Mouse (Mus musculus) urinary bladder, adult 2 months (tissue): ENCODE measurements around the gene Dnaja4. TPM values are rescaled to one million over a fixed set of nuclear protein-coding genes. Genes with fewer than 3 reads are reported as not detected.

ENCODE experiments used
- DNase-seq: peaks from one replicate; pipeline ENCODE4 v3.0.0; 2022; ENCODE audit warnings: low spot score
- polyA plus RNA-seq: library from polyadenylated mRNA; depleted of rRNA; stranded (reverse); fragments of >200 nt; gene quantifications from 2 replicates; pipeline ENCODE4 v1.2.3, GENCODE M21; 2012

Dnaja4 gene
- polyA plus RNA-seq, 1 experiment = 19.1 TPM

GRCm38 (mm10) chr9:54699345-54700173, 886 bp downstream of the Dnaja4 start:
- DNase-seq = peak; percentile 81

DNA sequence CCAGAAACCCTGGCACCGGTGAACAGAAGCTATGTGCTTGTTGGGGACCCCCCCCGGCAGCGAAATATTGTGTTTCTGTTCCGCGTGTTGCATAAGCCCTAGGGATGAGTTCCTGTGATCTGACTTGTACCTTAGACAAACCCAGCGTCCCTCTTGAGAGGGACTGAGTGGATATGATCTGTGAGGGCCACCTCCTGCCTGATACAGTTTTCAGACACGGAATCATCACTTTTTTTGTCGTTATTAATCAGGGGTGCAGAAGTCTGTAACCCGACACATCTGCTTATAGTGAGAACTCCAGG, 1.5 kb downstream of the Dnaja4 start:
- no peak for DNase-seq

- DNase-seq = no peak
Observed at GRCm38 (mm10) chr9:54700746-54701145, 2.1 kb downstream of the Dnaja4 start.

DNA sequence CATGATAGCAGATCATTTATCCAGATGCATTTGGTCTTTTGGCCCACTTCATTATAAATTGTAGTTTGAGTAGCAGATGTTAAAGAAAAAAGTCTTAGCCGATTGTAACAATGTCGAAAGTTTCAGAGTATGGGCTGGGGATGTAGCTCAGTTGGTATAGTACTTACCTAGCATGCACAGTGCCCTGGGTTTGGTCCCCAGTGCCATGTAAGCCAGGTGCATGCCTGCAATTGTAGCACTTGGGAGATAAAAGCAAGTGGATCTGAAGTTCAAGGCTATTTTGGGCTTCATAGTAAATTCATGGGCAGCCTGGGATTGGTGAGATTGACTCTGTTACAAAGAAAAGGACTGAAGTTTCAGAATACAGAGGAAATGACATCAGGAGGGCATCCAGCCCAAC, 3.9 kb downstream of the Dnaja4 start:
- no peak for DNase-seq

DNA sequence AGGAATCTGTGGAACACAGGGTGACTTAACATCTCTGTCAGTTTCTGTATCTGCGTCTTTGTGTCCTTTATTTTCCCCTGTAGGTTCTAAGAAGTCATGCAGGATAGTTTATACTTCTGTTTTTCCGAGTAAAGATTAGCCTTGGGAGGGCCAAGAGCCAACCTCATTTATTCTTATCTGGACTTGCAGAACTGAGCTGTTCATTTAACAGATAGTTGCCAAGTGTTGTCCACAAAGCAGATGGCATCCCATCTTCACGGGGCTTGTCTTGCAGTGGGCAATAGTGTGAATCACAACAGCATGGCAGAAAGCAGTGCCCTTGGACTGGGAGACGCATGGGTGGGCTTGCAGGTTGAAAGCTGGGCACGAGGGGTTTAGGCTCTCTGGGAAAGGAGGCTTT, 5.7 kb downstream of the Dnaja4 start:
- DNase-seq = no peak

GRCm38 (mm10) chr9:54705561-54705960, 6.9 kb downstream of the Dnaja4 start:
- no peak for DNase-seq

DNA sequence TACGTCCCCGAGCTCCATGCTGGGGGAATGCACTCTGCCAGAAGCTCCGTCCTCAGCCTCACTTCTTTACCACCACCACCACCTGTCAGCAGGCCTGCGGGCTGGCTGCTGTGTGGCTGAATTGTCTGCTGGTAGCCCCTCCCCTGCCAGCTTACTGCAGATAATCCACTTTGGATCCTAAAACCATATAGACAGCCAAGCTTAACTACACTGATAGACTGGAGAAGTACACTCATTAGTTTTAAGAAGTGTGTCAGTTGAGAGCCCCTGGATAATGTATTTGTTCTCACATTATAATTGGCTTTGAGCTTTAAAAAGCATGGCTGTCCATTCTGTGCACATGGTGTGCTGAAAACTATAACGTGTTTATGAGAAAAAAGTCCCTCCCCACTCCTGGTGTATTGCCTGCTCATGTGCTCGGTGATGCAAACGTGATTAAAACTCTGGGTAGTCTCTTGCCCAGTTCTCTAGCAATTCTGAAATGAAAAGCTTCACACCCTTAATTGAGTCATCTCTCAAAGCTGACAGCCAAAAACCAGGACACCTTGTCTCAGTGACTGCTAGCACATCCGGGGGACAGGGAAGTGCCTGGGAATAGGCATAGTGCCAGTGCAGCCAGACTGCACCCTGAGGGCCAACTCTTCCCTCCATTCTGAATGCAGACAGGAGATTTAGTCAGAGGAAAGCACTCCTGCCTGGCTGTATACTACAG, 8.8 kb downstream of the Dnaja4 start:
- no peak for DNase-seq

GRCm38 (mm10) chr9:54708085-54708484, 9.4 kb downstream of the Dnaja4 start:
- DNase-seq = no peak

DNA sequence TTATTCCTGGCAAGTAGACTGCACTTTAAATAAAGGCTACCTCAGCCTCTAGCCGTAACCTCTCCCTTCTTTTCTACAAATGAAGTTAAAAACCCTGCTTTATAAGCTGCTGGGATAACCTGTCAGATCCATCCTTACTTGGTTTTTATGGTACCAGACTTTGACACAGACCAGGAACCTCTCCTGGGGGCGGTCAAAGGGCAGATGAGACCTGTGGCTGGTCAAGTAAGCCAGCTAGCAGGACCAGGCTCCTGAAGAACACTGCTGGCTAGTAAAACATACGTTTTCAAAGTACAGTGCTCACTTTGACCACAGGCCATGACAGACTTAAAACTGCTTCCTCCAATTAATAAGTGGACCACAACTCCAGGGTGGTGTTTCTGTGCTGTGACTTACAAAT, 17.1 kb downstream of the Dnaja4 start:
- DNase-seq = no peak

DNA sequence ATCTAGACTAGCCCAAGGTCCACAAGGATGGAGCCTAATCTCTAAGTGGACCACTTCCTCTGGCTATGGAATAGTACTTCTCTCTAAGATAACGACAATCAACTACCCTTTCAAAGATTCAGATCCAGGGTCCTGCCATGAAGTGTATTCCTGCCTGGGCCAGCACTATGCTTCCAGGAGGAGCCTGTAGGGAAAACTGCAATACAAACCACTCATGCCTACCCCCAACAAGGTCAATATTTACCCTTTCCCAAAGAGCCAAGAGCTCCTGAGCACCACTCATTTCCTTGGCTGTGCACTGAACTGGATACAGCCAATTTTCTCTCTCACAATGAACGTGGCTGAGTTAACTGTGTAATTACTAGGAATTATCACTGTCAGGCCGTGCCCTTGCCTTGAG, 18.9 kb downstream of the Dnaja4 start:
- DNase-seq = no peak

GRCm38 (mm10) chr9:54722156-54722555, 23.5 kb downstream of the Dnaja4 start:
- DNase-seq = no peak

GRCm38 (mm10) chr9:54722596-54722995, 23.9 kb downstream of the Dnaja4 start:
- DNase-seq = no peak

GRCm38 (mm10) chr9:54726315-54726714, 27.6 kb downstream of the Dnaja4 start:
- no peak for DNase-seq

- DNase-seq = no peak
Observed at GRCm38 (mm10) chr9:54732122-54732521, 33.4 kb downstream of the Dnaja4 start.

DNA sequence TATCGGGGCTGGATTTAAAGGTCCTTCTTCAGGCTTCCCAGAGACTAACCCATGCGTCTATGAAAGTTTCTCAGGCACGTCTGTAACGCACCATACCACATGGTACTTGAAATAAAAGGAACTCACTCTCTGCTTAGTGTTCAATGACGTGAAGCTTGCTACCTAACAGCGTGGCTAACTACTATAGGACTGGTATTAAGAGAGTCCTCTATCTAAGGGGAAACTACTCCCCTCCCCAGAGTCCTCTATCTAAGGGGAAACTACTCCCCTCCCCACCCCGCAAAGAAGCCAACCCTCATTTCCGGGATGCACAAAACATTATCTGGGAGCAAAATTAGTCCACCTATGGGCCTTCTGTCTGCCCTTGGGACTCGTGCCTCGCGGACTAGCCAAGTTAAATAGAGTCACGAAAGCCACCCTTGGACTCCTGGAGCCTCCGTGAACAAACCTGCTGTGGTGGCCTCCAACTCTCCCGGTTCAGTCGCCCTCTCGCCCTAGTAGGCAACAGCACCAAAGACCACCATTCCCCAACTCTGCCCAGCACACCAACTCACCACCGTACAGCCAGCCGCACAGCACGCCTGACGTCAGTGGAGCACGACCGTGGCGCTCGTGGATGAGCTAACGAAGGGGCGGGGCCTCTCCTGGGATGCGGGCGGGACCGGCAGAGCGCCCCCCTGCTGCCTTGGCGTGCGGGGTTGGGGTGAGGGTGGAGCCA, 35.4 kb downstream of the Dnaja4 start, which contains the start of gene Wdr61:
Wdr61 (minus strand) TSS at position 599 of the 718 bp plus-strand sequence.
- DNase-seq = peak; percentile 94

- no peak for DNase-seq
Observed at GRCm38 (mm10) chr9:54734639-54735252, 36.1 kb downstream of the Dnaja4 start.

DNA sequence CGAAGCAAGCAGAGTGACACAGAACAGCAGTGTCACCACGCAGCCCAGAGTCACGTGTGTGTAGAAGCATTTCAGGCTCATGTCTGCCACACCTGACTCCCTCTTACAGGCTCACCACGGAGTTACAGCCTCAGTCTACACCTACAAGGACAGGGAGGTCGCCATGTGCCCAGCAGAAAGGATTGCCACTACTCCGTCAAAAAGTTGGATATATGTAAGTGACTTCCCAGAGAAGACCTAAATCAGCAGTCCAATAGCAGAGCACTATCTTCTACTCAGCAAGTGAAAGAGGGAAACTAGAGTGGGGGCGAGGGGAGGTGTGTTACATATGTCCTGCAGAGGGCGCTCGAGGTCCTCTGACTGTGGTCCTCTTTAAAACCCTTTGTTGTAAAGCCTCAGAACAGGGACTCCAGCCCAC, 37.6 kb downstream of the Dnaja4 start:
- DNase-seq = no peak

GRCm38 (mm10) chr9:54738376-54738775, 39.7 kb downstream of the Dnaja4 start:
- DNase-seq = no peak

DNA sequence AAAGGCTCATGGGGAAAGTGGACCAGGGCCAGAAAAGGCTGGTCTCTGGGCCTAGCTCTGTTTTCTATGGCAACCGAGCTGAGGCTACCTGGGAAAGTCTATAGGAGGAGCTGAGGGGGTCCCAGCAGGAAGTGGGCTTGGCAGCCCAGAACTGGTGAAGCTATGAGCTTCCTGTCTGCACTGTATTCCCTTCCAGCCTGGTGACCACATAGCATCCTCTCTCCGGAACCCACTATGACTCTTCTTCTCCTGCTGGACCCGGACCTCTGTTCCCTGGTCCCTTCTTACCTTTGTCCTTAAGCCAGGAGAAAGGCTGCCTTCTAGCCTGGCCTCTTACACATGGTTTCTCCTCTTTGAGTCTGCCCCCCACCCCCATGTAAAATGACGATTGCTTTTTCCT, 45.2 kb downstream of the Dnaja4 start:
- no peak for DNase-seq

GRCm38 (mm10) chr9:54745740-54746370, 47.2 kb downstream of the Dnaja4 start:
- no peak for DNase-seq

DNA sequence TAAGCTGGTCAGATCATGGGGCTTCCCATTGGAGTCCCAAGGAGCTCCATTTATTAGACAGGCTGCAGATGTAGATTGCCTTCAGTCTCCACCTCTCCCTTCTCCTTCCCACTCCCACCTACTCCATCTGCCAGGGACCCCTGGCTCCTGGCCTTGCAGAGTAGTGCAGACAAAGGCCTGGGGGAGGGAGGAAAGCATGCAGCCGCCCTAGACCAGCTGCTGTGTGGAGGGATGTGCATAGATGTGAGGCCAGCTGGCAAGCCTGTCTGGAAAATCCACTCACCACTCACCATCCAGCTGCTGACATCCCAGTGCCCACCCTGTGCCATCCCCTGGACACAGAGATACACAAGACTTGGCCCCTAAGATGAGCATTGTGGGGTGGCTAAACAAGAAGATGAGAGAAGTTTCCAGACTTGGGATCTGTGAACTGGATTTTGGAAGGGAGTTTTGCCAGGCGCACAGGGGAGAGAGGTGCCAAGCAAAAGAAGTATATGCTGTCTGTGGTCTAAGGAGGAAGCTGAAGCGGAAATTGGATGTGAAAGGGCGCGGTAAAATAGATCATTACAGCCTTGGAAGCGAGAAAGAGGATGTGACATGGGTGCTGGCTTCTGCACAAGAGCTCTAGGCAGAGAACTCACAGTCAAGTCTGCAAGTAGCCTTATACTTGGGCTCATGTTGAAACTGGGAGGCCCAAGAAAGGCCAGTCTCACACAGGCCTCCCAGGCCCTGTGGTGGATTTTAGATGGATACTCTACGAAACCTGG, 51.7 kb downstream of the Dnaja4 start:
- DNase-seq = no peak
